Mouse (Mus musculus) urinary bladder, adult 2 months (tissue): Measurements from ENCODE around the gene Arhgap45. TPM values are rescaled to one million over a fixed set of nuclear protein-coding genes. Genes with fewer than 3 reads are reported as not detected.

Source experiments
- DNase-seq: peaks from one replicate; pipeline ENCODE4 v3.0.0; 2022; ENCODE audit warnings: low spot score
- polyA plus RNA-seq: library from polyadenylated mRNA; depleted of rRNA; stranded (reverse); fragments of >200 nt; gene quantifications from 2 replicates; pipeline ENCODE4 v1.2.3, GENCODE M21; 2012

Arhgap45 gene
- polyA plus RNA-seq, 1 experiment: 23.0 TPM

DNA sequence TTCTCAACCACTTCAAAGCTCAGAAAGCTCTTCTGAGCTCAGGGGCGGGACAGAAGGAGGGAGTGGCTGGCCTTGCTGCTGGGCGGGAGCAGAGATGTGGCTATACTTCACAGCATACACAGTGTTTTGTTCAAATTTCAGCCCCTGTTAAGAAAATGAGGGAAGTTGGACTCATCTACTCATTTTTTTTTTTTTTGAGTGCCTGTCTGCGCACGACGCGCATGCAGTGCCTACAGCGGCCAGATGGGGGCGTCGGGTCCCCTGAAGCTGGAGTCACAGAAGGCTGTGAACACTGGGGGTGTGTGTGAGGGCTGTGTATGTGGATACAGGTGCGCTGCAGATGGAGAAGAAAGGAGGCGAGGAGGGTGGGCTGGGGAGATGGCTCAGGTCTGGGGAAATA lies 29.5 kb upstream of the Arhgap45 start:
- DNase-seq: peak; percentile 75

DNA sequence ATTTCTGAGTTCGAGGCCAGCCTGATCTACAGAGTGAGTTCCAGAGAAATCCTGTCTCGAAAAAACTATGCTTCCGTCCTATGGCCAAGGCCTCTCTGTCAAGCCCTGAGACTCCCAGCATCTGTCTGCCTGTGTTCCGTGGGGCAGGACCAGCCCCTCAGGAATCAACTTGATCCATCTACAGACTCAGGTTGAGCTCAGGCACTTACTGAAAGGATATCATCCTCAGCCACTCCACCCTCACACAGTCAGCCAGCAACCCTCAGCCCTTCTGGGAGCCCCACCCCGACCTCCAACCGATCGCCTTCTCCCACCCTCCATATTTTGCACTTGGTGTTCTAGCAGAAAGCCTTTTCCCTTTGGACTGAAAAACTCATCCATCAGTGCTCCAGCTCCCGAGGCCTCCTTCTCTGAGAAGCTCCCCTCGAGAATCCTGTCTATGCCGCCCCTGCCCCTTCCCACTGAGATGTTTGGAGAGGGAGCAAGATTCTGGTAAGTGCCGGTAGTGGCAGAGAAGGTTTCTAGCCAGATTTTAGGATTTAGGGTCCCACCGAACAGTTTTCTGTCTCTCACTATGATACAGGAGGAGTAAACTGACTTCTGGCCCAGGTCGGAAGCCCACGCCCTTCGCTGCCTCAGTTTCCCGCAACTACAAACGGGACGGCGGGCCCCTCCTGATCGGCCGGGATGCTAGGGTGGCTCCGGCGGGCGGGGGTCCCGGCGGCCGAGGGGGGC lies 28.5 kb upstream of the Arhgap45 start:
- no peak for DNase-seq

DNA sequence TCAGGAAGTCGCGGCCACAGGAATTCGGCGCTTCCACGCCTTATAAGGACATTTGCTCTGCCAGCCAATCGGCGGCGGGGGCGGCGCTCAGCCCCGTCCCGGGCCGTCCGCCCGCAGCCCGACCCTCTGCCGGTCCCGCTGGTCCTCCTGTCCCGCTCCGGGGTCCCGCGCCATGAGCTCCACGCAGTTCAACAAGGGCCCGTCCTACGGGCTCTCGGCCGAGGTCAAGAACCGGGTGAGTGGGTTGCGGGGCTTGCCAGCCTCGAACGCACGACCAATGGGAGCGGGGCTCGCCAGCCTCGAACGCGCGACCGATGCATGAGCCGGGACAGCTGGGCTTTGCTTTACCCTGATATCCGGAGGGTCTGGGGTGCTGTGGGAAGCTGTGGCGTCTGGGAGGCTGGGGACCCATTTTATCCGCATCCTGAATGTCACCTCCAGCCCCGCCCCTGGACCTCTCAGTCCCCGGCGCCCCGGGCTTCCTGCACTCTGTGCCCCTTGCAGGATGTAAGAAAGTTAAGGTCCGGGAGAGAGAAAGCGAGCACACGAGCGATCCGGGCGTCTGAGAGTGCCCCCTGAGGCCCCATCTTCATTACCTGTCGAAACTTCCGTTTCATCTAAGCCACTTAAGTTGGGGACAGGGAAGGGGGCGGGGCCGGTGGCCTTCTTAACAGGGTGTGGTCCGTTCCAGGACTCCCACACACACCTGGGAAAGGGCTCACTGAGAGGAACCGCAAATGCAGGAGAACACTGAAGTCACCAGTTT lies 27.8 kb upstream of the Arhgap45 start, which contains the start of gene Cnn2:
TSS of gene Cnn2 (plus strand) at position 79 of the 766 bp plus-strand sequence.
- peak; percentile 65 for DNase-seq

DNA sequence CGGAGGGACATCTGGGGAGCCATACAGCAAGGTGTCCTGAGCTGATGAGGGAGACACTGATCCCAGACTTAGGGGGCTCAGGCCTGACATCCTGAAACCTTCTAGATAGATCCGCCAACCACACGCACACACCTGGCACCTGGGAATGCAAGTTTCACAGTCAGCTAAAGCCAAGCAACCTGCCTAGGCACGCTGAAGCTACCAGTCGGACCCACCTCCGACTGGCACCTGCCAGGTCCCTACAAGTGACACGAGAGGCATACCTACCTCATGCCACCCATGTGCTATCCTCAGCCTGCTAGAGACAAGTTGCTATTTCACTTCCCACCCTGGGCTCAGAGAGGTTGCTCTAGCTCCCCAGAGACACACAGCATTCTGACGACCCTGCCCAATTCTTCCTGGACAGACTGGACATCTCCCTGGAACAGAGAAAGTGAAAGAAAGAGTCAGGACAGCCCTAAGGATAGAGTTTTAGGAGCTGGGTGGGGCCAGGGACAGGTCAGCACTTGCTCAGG lies 27.1 kb upstream of the Arhgap45 start:
- DNase-seq: no peak

DNA sequence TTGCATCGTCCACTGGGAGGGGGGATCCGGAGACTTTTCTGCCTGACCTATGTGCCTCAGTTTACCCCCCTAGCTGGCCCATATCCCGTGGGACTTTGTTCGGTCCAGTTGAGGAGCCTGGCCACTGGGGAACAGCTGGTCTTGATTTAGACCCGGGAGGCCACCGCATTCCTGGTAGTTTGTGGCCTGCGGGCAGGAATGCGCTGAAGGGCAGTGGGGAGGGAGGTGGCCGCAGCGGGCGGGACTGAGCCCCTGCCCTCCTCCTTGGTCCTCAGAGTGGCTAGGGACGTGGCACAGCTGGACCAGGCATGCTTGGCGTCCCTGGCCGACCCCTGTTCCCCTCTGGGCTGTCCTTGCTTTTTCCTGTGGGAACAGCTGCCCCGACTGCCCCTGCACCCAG lies 26.6 kb upstream of the Arhgap45 start:
- no peak for DNase-seq

DNA sequence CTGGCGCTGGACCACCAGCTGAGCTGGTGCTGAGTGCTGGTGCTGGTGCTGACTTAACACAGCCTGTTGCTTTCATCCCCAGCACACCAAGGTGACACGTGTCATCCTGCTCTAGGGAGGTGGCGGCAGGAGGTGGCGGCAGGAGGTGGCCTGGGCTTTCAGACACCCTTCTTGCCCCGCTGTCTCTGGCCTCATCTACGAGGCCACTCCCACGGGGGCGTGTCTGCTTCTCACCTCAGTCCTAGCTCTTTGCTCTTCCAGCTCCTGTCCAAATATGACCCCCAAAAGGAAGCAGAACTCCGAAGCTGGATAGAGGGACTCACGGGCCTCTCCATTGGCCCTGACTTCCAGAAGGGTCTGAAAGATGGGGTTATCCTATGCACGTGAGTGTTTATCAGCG lies 25.4 kb upstream of the Arhgap45 start:
- no peak for DNase-seq

DNA sequence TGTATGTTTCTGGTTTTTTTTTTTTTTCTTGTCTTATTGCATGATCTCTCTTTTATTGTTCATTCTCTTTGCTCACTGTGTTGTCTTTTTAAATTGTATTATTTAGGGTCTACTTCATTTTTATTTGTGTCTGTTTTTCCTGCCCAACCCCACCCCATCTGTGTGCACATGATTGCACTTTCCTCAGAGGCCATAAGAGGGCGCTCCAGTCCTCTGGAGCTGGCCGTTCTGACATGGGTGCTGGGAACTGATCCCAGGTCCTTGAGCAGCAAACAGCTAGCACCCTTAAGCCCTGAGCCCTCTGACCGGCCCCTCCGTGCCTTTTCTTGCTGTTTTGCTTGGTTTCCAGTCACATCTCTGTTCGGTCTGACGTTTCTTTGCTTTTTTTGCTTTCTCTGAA lies 24.9 kb upstream of the Arhgap45 start:
- DNase-seq: no peak

DNA sequence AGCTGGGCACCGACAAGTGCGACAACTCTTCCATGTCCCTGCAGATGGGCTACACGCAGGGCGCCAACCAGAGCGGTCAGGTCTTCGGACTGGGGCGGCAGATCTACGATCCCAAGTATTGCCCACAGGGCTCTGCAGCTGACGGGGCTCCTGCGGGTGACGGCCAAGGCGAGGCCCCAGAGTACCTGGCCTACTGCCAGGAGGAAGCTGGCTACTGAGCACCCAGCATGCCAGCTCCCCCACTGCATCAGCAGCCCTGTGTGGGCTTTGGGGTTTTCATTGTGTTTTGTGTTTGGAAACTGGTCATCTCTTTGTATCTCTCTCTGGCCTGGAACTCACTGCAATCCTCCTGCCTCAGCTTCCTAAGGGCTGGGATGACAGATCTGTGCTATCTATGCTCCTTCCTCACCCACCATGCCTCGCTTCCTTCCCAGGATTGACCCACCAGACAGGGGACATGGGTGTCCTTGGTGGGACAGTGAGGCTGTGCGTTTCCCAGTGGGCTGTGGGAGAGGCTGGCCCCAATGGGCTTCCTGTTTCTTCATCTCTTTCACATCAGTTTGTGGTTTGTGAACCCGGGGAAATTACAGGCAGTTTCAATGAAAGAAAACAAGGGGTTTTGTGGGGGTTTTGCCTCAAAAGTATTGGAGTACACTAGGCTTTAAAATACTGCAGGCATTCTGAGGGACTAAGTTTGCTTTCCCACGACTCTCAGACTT lies 21.9 kb upstream of the Arhgap45 start:
- DNase-seq: no peak

DNA sequence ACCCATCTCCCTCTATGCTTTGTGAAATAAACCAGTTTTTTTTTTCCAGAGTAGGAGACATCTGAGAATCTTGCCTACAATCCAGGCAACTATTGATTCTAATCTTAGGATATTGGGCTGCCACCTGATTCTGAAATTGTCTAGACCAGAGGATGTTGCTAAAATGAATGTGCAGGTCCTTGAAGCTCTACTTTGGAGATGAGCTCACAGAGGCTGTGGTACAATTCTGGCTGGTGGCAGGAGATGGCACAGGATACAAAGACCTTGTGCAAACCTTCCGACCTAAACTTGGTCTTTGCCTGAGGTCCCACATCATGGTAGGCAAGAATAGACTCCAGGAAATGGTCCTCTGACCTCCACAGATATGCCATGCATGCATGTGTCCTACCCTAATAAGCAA lies 20.8 kb upstream of the Arhgap45 start:
- DNase-seq: no peak

DNA sequence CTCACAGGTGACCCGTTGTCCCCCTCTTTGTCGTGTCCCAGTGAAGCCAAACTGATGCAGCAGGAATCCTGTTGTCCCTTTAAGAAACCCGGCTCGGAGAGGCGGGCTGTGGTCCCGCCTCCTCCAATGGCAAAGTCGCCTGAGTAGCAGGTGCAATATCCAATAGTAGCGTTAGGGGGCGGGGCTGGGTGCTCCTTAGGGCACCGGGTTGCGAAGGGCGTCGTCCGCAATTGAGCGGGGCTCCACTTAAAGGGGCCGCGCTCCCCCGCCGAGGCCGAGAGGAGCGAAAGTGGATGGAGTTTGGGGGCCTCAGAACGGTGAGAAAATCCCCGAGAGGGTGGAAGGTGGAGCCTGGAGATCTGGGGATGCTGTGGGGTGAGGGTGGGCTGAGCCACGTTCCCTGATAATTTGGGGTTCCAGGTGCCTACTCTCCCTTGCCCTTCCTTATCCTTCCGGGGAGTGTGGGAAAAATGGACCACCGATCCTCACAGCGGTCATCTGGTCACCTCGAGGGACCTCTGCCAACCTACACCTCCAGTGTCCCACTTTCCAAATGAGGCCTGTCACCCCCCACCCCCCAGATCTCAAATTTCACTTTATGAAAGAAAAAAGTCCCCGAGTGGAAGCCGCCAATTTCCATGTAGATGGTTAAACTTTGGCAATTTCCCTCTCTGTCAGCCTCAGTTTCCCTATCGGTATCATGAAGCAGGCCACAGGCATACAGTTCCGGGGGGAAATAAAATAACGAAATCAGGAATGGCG lies 20.0 kb upstream of the Arhgap45 start, which contains the start of gene Abca7:
TSS of gene Abca7 (plus strand) at position 223 of the 762 bp plus-strand sequence.
- DNase-seq: peak; percentile 92

DNA sequence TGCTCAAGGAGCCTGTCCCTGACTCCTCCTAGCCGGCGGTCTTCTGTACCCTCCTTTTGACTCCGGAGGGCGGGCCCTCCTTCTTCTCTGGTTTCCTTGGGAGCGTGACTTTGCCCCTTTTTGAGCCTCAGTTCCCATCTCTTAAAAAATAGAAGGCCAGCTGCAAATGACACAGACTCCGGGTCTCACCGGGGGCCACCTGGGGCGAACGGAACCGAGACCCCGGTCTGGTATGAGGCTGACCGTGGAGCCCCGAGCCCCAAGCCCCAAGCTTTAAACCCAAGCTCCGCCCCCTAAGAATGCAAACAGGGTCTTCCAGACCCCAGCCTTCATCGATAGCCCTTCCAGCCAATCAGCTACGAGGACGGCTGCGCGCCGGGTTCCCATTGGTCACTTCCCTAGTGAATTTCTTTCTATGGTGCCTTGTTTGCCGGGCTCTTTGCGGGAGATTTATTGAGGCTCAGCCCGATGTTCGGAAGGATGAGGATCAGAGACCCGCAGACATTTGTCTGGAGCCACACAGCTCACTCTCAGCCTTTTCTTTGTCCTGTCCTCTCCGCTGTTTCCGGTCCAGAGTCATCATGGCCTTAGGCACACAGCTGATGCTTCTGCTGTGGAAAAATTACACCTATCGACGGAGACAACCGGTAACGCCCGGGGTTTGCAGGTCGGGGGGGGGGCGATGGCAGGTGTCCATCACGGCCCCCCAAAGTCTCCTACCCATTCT lies 19.3 kb upstream of the Arhgap45 start:
- no peak for DNase-seq

DNA sequence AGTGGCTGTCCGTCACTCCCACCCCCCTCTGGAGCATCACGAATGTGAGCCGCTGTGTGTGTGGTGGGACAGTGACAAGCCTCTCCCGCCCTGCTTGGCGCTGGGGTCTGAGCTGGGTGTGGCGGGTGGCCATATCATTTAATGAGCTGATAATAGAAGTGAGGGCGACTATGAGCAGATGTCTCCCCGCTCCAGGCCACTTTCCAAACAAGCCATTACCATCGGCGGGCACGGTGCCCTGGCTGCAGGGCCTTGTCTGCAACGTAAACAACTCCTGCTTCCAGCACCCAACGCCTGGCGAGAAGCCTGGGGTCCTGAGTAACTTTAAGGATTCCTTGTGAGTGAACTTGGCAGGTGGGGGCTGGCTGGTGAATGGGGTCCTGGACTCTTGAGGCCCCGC lies 18.6 kb upstream of the Arhgap45 start:
- DNase-seq: no peak

DNA sequence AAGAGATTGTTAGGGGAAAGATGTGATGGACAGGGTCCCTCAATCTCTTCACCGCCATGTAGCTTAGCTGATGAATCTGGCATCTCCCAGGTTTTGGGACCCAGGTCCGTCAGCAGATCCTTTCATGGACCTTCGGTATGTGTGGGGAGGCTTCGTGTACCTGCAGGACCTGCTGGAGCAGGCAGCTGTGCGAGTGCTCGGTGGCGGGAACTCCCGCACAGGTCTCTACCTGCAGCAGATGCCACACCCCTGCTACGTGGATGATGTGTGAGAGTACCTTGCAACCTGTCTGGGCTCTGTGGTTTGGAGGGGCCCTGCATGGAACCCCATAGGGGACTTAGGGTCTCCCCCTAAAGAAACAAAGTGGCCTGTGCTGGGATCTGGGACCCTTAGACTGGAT lies 14.5 kb upstream of the Arhgap45 start:
- no peak for DNase-seq

DNA sequence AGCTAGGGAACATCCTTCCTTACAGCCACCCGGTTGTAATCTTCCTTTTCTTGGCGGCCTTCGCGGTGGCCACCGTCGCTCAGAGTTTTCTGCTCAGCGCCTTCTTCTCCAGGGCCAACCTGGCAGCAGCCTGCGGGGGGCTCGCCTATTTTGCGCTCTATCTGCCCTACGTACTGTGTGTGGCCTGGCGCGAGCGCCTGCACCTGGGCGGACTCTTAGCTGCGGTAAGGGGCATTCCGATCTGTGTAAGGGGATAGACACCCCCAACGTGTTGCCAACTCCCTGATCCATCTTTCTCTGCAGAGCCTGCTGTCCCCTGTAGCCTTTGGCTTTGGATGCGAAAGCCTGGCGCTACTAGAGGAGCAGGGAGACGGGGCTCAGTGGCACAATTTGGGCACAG lies 13.6 kb upstream of the Arhgap45 start:
- DNase-seq: no peak

DNA sequence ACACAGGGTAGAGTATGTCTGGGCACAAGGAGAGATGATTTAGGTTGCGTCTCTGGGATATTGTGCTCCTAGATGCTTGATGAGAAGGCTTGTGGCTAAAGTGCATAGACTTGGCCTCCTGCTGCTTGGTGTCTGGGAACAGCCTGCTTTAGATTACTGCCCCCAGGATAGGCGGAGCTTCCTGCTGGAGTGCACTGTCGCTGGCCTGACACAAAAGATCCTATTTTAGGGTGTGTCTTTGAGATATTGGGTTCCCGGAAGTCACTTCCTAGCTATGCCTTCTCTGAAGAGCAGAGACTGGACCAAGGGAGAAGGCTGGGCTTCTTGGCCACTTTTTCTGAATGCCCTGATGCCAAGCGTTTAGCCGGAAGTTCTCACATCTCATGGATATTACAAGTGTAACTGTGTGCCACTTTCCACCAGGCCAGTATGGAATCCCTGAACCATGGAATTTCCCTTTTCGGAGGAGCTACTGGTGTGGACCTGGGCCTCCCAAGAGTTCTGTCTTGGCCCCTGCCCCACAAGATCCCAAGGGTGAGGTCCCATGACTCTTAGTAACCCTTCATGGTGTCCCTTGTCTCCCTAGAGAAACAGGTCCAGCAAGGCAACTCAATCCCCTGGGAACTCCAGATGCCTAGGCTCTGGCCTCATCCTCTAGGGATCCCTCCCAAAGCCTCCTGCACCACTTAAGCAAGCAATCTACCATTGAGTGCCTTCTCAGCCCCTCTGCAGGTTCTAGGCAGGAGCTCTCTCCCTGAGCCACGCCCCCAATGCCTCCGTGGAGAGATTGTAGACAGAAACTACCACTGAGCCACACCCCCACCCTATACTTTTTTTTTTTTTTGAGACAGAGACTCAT lies 12.8 kb upstream of the Arhgap45 start:
- DNase-seq: no peak

DNA sequence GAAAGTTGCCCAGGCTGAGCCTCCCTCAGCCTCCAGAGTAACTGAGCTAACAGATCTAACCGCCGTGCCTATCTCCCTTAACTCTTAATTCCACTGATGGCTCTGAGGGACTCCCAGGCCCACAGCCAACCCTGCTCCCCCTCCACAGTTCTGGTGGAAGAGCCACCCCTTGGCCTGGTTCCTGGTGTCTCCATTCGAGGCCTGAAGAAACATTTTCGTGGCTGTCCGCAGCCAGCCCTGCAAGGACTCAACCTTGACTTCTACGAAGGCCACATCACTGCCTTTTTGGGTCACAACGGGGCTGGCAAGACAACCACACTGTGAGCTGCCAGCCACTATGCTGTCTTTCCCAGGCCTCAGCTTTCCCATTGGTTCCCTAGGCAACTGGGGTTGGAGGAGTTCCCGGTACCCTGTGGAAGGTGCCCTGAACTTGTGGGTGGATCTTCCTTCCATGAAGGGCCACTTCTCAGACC lies 12.2 kb upstream of the Arhgap45 start:
- DNase-seq: no peak

DNA sequence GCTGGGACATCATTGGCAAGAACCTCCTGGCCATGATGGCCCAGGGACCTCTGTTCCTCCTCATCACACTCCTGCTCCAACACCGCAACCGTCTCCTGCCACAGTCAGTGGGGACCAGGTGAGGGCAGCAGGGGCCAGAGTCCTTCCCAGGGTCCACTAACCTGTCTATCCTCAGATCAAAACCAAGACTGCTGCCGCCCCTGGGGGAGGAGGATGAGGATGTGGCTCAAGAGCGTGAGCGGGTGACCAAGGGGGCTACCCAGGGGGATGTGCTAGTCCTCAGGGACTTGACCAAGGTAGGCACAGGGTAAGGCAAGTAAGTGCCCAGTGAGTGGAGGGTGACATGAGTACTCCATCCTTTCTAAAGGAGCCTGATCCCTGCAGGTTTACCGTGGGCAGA lies 4.7 kb upstream of the Arhgap45 start:
- DNase-seq: no peak

DNA sequence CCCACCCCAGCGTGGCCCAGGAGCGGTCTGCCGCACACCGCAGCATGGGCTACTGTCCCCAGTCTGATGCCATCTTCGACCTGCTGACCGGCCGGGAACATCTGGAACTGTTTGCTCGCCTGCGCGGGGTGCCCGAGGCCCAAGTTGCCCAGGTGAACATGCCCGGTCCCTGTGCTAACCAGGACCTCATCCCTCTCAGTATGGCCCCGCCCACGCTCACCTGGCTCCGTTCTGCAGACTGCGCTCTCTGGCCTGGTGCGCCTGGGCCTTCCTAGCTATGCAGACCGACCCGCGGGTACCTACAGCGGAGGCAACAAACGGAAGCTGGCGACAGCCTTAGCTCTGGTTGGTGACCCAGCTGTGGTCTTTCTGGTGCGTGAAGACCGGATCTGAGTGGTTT lies 2.8 kb upstream of the Arhgap45 start:
- no peak for DNase-seq

DNA sequence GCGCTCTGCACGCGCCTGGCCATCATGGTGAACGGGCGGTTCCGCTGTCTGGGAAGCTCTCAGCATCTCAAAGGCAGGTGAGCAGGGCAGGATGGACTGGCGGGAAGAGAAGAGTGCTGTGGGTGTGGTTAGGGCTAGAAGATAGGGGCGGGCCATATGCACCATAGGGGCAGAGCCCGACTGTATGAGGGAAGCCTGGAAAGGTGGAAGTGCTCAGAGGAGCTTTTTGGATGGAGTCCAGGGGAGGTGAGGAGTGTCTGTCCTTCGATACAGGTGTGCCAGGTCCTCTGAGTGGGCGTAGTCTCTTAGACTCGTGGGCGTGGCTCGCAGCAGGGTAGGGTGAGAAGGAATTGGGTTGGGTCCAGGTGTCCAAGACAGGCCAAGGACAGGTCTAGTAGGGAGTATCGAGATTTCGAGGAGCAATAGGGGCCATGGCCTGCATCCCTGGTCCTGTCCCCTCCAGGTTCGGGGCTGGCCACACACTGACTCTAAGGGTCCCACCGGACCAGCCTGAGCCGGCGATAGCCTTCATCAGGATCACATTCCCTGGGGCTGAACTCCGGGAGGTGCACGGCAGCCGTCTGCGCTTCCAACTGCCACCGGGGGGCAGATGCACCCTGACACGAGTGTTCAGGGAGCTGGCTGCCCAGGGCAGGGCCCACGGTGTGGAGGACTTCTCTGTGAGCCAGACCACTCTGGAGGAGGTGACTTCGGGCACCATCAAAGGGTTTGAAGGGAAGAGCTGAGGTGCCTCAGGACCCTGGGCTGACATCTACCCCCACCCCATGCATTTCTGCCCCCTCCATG lies 1.8 kb upstream of the Arhgap45 start:
- DNase-seq: no peak
